Mouse (Mus musculus) spleen, embryonic (tissue): ENCODE measurements around the gene Tor1b.

Source experiments
- CTCF ChIA-PET: fragments of 350-600 bp; sonication (Branson Sonifier 250); formaldehyde crosslinking; loops from one replicate; lab custom pipeline; 2022; lab: Charles Lee

Gene Tor1b

DNA sequence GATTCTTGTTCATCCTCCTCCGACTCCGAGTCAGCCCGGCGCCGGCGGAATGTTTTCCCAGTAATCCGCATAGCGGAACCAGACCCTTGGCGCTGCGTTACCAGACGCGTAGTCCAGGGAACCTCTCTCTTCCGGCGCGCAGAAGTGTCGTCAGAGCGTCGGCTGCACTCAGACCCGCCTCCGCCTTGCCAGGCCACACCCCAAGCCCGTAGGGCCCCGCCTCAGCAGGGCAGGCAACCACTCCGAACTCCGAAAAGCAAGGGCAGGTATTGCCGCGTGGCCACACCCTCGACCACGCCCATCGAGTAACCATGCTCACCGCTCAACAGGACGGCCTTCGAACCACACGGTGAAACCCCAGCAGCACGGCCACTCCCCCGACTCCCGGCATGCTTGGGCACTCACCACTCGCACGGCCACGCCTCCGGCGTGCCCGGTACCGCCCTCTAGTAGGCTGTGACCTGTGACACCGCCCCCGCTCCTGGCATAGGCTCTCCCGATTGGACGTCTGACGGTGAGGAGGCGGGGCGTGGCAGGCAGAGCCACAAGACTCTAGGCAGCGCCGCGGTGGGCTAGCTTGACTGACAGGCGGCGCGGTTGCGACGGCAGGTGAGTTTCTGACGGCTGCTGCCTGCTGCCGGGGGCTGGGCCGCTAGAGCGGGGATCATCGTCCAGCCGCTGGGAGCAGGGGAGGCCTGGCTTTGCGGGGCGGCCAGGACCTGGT is 29.2 kb downstream of the Tor1b start, which contains the start of the genes BC005624 and Usp20:
TSS of gene BC005624 (minus strand) at position 412 of the 724 bp plus-strand sequence.
TSS of gene Usp20 (plus strand) at position 490 of the 724 bp plus-strand sequence.
- CTCF ChIA-PET, result interaction anchor here (0.6 kb wide), 1 partner anchor 168 kb away, joined by 4 read pairs; no protein-coding TSS in a partner anchor

DNA sequence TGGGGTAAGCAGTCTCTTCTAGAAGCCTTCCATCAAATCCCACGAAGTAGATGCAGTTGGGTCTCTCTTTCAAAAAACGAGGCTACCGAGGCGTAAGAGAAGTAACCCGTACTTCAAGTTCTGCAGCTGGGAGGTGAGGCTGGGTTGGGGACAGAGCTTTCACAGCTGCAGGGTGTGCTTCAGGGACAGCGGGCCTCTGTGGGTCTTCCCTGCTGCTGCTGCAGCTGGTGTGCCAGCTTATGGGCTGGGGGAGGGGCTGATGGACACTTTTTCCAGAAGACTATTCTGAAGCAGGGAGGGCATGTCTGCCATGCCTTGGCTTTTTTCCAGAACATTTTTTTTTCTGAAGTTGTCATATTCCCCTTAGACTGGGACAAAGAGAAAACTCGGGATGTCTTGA is 30.3 kb downstream of the Tor1b start:
- CTCF ChIA-PET, result interaction anchor here (0.6 kb wide), 1 partner anchor 1233 kb away, joined by 7 read pairs; no protein-coding TSS in a partner anchor

DNA sequence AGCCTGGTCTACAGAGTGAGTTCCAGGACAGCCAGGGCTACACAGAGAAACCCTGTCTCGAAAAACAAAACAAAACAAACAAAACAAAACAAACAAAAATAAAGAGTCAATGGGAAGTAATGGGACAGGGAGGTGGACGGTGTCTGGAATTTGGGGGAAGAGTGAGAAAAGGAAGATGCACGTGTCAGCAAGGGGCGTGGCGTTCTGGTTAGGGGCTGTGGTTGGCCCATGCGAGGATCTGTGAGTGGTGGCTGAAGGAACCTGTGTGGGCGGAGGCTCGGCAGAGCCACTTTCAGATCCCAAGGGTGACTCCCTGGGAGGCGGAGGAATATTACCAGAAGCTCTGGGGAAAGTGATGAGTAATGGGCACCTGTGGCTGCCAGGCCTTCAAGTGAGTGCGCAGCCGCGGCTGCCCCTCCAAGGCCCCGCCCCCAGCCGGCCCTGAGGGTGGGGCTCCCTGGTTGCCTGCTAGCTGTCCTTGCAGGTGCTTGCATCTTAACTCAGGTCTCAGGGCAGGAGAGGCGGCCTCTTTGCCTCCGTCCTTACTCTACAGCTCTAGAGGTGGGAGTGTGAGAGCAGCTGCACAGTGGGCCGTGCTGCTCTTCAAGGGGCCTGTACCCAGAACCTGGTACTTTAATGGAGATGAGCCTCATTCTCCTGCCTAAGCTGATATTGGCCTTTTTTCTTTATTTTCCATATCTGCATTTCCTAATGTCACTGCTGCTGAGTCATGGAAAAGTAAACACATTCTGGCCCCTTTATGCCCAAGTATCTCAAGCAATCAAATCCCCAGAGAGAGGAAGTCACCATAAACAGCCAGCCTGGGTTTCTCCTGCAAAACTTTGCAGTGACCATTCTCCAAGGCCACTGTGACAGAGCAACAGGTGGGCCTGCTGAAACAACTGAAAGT is 32.6 kb downstream of the Tor1b start:
- CTCF ChIA-PET, result no interaction called here

DNA sequence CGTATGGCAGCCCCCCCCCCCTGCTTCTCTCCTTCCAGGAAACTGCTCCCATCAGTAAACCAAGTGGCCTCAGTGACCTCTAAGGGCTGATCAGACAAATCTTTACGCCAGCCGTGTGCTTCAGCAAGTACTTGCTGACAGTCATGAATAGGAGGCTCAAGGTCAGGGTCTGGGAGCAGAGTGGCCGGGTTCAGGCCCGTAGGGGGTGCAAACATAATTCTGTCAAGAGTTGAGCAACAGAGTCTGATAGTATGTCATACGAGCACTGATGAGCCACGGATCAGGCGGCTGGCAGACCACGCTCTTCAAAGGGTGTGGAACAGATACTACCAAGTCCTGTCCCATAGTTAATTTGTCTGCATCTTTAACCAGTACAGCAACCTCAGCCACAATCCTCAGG is 37.5 kb downstream of the Tor1b start:
- CTCF ChIA-PET, result no interaction called here

DNA sequence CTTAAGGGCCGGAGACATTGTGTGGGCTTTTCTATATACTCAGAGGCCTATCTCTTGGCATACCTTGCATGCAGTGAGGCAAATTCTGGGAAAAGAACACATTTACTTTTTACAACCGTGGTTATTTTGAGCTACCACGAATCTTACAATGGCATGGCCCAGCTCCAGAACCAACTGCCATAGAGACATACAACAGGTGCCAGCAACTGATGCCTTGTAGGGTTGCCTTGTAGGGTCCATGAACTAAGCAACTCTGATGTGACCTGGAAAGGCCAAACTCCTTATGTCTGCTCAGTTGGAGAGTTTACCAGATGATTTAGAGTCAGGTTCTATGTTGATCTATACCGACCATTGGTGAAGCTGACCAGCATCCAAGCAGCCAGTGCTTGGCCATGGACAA is 42.1 kb downstream of the Tor1b start:
- CTCF ChIA-PET, result interaction anchor here (0.5 kb wide), 2 partner anchors 245 to 309 kb away, joined by 3 to 6 read pairs; no protein-coding TSS in a partner anchor

DNA sequence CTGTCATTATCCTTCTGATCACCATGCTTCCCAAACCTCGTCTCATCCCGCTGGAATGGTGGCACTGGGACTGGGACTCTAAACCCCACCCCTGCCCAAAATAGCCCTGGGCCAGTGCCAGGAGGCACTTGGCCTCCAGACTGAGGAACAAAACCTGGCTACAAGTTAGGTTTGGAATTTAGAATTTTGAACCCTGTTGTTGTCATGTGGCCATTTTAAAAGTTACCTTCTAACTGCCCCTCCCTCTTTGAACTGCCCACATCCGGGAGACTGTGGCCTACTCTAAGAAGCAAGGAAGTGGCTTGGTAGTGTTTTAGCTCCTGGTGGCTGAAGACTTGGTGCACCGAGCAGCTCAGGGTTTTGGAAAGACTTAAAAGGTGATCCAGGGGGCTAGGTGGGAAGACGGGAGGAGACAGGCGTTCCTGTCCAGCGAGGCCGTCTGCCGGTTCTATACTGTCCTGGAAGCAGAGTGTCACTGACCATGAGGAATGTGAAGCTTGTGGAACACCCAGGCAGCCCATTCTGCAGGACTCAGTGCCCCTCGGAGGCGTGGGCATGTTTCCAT is 42.8 kb downstream of the Tor1b start:
- CTCF ChIA-PET, result no interaction called here

DNA sequence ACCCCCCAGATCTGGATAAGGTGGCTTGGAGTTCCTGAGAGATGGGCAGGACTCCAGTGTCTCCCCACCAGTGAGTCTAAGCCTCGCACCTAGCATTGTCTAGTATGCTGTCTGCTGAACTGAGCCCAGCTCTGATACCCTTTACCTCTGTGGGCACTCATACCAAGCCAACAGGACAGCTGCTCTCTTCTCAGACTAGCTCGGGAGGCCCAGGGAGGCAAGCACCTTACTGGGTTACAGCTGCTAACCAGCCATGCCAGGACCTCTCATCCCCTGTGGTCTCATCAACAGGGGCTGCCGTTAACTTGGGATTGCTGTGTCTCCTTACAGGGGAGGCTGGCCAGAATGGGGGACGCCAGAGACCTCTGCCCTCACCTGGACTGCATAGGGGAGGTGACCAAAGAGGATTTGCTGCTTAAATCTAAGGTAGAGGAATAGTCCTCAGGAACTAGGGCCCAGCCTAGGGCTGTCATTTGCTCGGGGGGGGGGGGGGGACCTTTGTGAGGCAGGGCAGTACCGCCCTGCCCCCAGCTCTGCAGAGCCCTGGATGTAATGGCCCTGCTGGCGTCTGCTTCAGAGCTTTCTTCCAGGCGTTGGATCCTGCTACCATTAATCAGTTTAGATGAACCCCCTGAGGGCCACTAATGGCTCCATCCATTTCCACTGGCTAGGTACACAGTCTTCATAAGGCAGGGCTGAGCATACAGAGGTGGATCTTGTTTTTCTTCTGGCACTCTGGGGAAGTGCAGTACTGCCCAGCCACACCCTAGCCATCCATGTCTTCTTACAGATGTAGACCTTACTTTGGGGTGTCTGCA is 45.9 kb downstream of the Tor1b start:
- CTCF ChIA-PET, result interaction anchor here (0.5 kb wide), 1 partner anchor 152 kb away, joined by 3 read pairs; no protein-coding TSS in a partner anchor

DNA sequence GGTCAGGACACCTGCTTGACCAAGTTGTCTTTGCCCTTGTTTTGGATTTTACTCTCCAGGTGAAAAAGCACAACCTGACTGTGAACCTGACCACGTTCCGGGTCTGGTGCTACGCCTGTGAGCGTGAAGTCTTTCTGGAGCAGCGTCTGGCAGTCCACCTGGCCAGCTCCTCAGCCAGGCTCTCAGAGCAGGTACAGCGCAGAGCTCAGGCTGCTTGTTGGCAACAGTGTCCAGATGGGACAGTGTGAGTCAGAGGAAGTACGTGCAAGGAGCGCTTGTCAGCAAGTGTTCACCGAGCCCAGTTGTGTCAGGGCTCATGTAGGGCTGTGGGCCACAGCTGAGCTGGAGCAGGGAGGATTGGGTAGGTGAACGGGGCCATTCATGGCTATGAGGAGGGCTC is 50.1 kb downstream of the Tor1b start:
- CTCF ChIA-PET, result no interaction called here

DNA sequence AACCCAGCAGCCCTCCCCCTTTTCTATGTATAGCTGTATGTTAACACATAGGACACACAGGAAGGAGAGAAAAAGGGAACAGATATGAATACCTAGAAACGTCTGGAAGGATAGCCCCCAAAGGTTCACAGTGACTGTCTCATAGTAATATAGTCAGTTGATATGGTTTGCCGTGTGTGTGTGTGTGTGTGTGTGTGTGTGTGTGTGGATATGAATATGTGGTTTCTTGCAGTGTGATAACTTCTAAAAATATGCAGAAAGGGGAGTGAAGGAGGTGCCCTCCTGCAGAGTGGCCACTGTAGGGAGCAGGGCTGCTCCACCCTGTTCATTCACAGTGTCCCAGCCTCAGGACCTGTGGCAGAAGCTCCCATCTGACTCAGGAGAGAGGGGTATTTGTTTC is 52.7 kb downstream of the Tor1b start:
- CTCF ChIA-PET, result no interaction called here

DNA sequence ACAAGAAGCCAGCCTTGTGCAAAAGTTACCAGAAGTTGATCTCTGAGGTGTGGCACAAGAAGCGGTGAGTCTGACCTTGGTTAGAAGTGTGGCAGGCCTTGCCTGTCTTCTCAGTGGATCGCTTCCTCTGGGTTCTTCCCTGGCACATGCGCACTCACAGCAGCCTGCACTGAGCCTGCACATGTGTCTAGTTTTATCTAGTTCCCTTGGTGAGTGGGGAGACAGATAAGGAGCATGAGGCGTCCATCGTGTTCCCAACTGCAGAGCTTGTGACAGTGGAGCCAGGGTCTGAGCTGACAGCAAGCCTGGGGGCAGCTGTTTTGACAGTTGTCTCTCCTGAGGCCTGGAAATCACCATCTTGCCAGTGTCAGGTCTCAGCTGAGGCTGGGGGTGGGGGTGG is 53.7 kb downstream of the Tor1b start:
- CTCF ChIA-PET, result no interaction called here

DNA sequence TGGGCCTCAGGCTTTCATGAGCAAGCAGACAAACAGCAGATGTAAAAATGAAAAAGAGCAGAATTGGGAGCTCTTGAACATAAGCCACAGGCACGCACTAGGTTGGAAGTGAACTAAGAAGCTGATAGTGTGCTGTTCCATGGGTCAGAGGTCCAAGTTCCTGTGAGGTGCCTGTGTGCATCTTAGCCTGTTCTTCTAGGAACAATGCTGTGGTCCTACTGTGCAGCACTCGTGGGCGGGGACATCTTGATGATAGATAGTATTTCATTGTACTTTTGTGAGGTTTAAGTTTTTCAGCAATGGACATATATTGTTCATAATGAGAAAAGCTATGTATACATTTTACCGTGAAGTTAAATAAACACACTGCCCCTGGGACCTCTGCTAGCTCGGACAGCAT is 54.4 kb downstream of the Tor1b start:
- CTCF ChIA-PET, result no interaction called here
